Mouse (Mus musculus): ENCODE measurements around the gene Itln1. TPM values are rescaled to one million over a fixed set of nuclear protein-coding genes. Genes with fewer than 3 reads are reported as not detected.

Gene Itln1
- not detected for total RNA-seq (2021)

- DNase-seq (ENCODE audit: extremely low spot score in 1 of 2, low spot score in 1 of 2) = no peak
Observed at GRCm38 (mm10) chr1:171535194-171535593, at the start of gene Itln1. TSS of gene Itln1 (minus strand) at chr1:171535294.

GRCm38 (mm10) chr1:171584584-171584983 is 49.5 kb upstream of the Itln1 start:
- no peak for DNase-seq (ENCODE audit: extremely low spot score in 1 of 2, low spot score in 1 of 2)

- no peak for DNase-seq (ENCODE audit: extremely low spot score in 1 of 2, low spot score in 1 of 2)
Observed at GRCm38 (mm10) chr1:171577168-171577567, 42.1 kb upstream of the Itln1 start.

GRCm38 (mm10) chr1:171568436-171568835 is 33.3 kb upstream of the Itln1 start:
- DNase-seq (ENCODE audit: extremely low spot score in 1 of 2, low spot score in 1 of 2) = no peak

- DNase-seq (ENCODE audit: extremely low spot score in 1 of 2, low spot score in 1 of 2) = peak; percentile 12 to 63
Observed at GRCm38 (mm10) chr1:171566777-171567176, 31.7 kb upstream of the Itln1 start.

GRCm38 (mm10) chr1:171565888-171566287 is 30.8 kb upstream of the Itln1 start:
- no peak for DNase-seq (ENCODE audit: extremely low spot score in 1 of 2, low spot score in 1 of 2)

GRCm38 (mm10) chr1:171564247-171564646 is 29.2 kb upstream of the Itln1 start:
- DNase-seq (ENCODE audit: extremely low spot score in 1 of 2, low spot score in 1 of 2) = no peak

GRCm38 (mm10) chr1:171563042-171563441 is 27.9 kb upstream of the Itln1 start:
- DNase-seq (ENCODE audit: extremely low spot score in 1 of 2, low spot score in 1 of 2) = no peak

GRCm38 (mm10) chr1:171561639-171562225 is 26.6 kb upstream of the Itln1 start:
- DNase-seq (ENCODE audit: extremely low spot score in 1 of 2, low spot score in 1 of 2) = no peak

- no peak for DNase-seq (ENCODE audit: extremely low spot score in 1 of 2, low spot score in 1 of 2)
Observed at GRCm38 (mm10) chr1:171561200-171561599, 26.1 kb upstream of the Itln1 start.

GRCm38 (mm10) chr1:171560262-171560661 is 25.2 kb upstream of the Itln1 start:
- DNase-seq (ENCODE audit: extremely low spot score in 1 of 2, low spot score in 1 of 2) = no peak

GRCm38 (mm10) chr1:171558898-171559297 is 23.8 kb upstream of the Itln1 start, which contains the start of gene Cd244a:
TSS of gene Cd244a (plus strand) at chr1:171559193.
- no peak for DNase-seq (ENCODE audit: extremely low spot score in 1 of 2, low spot score in 1 of 2)

- DNase-seq (ENCODE audit: extremely low spot score in 1 of 2, low spot score in 1 of 2) = no peak
Observed at GRCm38 (mm10) chr1:171558407-171558806, 23.3 kb upstream of the Itln1 start.

GRCm38 (mm10) chr1:171556366-171556765 is 21.3 kb upstream of the Itln1 start:
- DNase-seq (ENCODE audit: extremely low spot score in 1 of 2, low spot score in 1 of 2) = no peak

GRCm38 (mm10) chr1:171553359-171554341 is 18.6 kb upstream of the Itln1 start:
- no peak for DNase-seq (ENCODE audit: extremely low spot score in 1 of 2, low spot score in 1 of 2)

GRCm38 (mm10) chr1:171552230-171552629 is 17.1 kb upstream of the Itln1 start:
- no peak for DNase-seq (ENCODE audit: extremely low spot score in 1 of 2, low spot score in 1 of 2)

- no peak for DNase-seq (ENCODE audit: extremely low spot score in 1 of 2, low spot score in 1 of 2)
Observed at GRCm38 (mm10) chr1:171551326-171551725, 16.2 kb upstream of the Itln1 start.

- no peak for DNase-seq (ENCODE audit: extremely low spot score in 1 of 2, low spot score in 1 of 2)
Observed at GRCm38 (mm10) chr1:171540694-171541093, 5.6 kb upstream of the Itln1 start.

- no peak for DNase-seq (ENCODE audit: extremely low spot score in 1 of 2, low spot score in 1 of 2)
Observed at GRCm38 (mm10) chr1:171534557-171534956, 537 bp downstream of the Itln1 start.

- DNase-seq (ENCODE audit: extremely low spot score in 1 of 2, low spot score in 1 of 2) = no peak
Observed at GRCm38 (mm10) chr1:171532830-171533229, 2.3 kb downstream of the Itln1 start.

GRCm38 (mm10) chr1:171531367-171531766 is 3.7 kb downstream of the Itln1 start:
- no peak for DNase-seq (ENCODE audit: extremely low spot score in 1 of 2, low spot score in 1 of 2)

GRCm38 (mm10) chr1:171515557-171515956 is 19.5 kb downstream of the Itln1 start:
- no peak for DNase-seq (ENCODE audit: extremely low spot score in 1 of 2, low spot score in 1 of 2)

Data from layer of hippocampus, postnatal 25 days (tissue).